Mouse (Mus musculus): ENCODE data around the gene Tlr9. TPM values are rescaled to one million over a fixed set of nuclear protein-coding genes. Genes with fewer than 3 reads are reported as not detected.

Gene Tlr9
- polyA plus RNA-seq, 1 experiment: 3.8 TPM

GRCm38 (mm10) chr9:106266936-106267657, 44.7 kb downstream of the Tlr9 start:
- Histone ChIP-seq H3K4me3 (ENCODE audit: low read depth, low read length) (no peak overlapping the region), H3K27me3 (ENCODE audit: control insufficient read depth, insufficient read depth, low read length) (no peaks in the 10 kb centered on the region), H3K4me1 (ENCODE audit: control insufficient read depth, insufficient read depth, insufficient read length, low read length) (peaks cover 49% of the 10 kb centered on the region; the same call in 1 of the 2 replicates), H3K27ac (ENCODE audit: insufficient read depth, low read depth, low read length) (no peak overlapping the region; the same call in 1 of the 2 replicates), H3K36me3 (ENCODE audit: control insufficient read depth, insufficient read depth, low read length) (no peaks in the 10 kb centered on the region)
- 39% methylated on average over 2 of the region's 2 CpGs for WGBS
- TF ChIP-seq CTCF (IDR thresholded peaks at IDR 0.05; ENCODE audit: extremely low read depth, insufficient read length, insufficient replicate concordance, low read depth, low read length) (no peak), POLR2A (IDR thresholded peaks at IDR 0.05; ENCODE audit: low read depth, low read length) (no peak)

GRCm38 (mm10) chr9:106268421-106268820, 46.0 kb downstream of the Tlr9 start:
- H3K36me3 ChIP-seq (ENCODE audit: control insufficient read depth, insufficient read depth, low read length): no peaks in the 10 kb centered on the region
- H3K27me3 ChIP-seq (ENCODE audit: control insufficient read depth, insufficient read depth, low read length): no peaks in the 10 kb centered on the region
- TF ChIP-seq POLR2A (IDR thresholded peaks at IDR 0.05; ENCODE audit: low read depth, low read length): no peak
- TF ChIP-seq CTCF (IDR thresholded peaks at IDR 0.05; ENCODE audit: extremely low read depth, insufficient read length, insufficient replicate concordance, low read depth, low read length): no peak
- H3K27ac ChIP-seq (ENCODE audit: insufficient read depth, low read depth, low read length): no peak overlapping the region
- WGBS: 53% methylated on average over 4 of the region's 4 CpGs
- peaks cover 49% of the 10 kb centered on the region; the same call in 1 of the 2 replicates for H3K4me1 ChIP-seq (ENCODE audit: control insufficient read depth, insufficient read depth, insufficient read length, low read length)
- H3K4me3 ChIP-seq (ENCODE audit: low read depth, low read length): no peak overlapping the region

- no peak for TF ChIP-seq CTCF (IDR thresholded peaks at IDR 0.05; ENCODE audit: extremely low read depth, insufficient read length, insufficient replicate concordance, low read depth, low read length)
- TF ChIP-seq POLR2A (IDR thresholded peaks at IDR 0.05; ENCODE audit: low read depth, low read length): no peak
- Histone ChIP-seq H3K4me3 (ENCODE audit: low read depth, low read length) (no peak overlapping the region), H3K36me3 (ENCODE audit: control insufficient read depth, insufficient read depth, low read length) (no peaks in the 10 kb centered on the region), H3K27me3 (ENCODE audit: control insufficient read depth, insufficient read depth, low read length) (no peaks in the 10 kb centered on the region), H3K4me1 (ENCODE audit: control insufficient read depth, insufficient read depth, insufficient read length, low read length) (peaks cover 46% of the 10 kb centered on the region; the same call in 1 of the 2 replicates), H3K27ac (ENCODE audit: insufficient read depth, low read depth, low read length) (no peak overlapping the region)
- WGBS: 58% methylated on average over 9 of the region's 9 CpGs
Observed at GRCm38 (mm10) chr9:106269076-106269788, 46.8 kb downstream of the Tlr9 start.

GRCm38 (mm10) chr9:106269879-106270278, 47.5 kb downstream of the Tlr9 start:
- Histone ChIP-seq H3K4me3 (ENCODE audit: low read depth, low read length) (no peak overlapping the region), H3K27me3 (ENCODE audit: control insufficient read depth, insufficient read depth, low read length) (no peaks in the 10 kb centered on the region), H3K27ac (ENCODE audit: insufficient read depth, low read depth, low read length) (no peak overlapping the region), H3K4me1 (ENCODE audit: control insufficient read depth, insufficient read depth, insufficient read length, low read length) (peaks cover 48% of the 10 kb centered on the region), H3K36me3 (ENCODE audit: control insufficient read depth, insufficient read depth, low read length) (no peaks in the 10 kb centered on the region)
- TF ChIP-seq POLR2A (IDR thresholded peaks at IDR 0.05; ENCODE audit: low read depth, low read length) (no peak), CTCF (IDR thresholded peaks at IDR 0.05; ENCODE audit: extremely low read depth, insufficient read length, insufficient replicate concordance, low read depth, low read length) (no peak)
- 8% methylated on average over 2 of the region's 2 CpGs for WGBS

GRCm38 (mm10) chr9:106270656-106271055, 48.3 kb downstream of the Tlr9 start:
- Histone ChIP-seq H3K27me3 (ENCODE audit: control insufficient read depth, insufficient read depth, low read length) (no peaks in the 10 kb centered on the region), H3K4me1 (ENCODE audit: control insufficient read depth, insufficient read depth, insufficient read length, low read length) (peaks cover 48% of the 10 kb centered on the region), H3K4me3 (ENCODE audit: low read depth, low read length) (no peak overlapping the region), H3K27ac (ENCODE audit: insufficient read depth, low read depth, low read length) (no peak overlapping the region), H3K36me3 (ENCODE audit: control insufficient read depth, insufficient read depth, low read length) (no peaks in the 10 kb centered on the region)
- 78% methylated on average over 4 of the region's 4 CpGs for WGBS
- TF ChIP-seq CTCF (IDR thresholded peaks at IDR 0.05; ENCODE audit: extremely low read depth, insufficient read length, insufficient replicate concordance, low read depth, low read length) (no peak), POLR2A (IDR thresholded peaks at IDR 0.05; ENCODE audit: low read depth, low read length) (no peak)

GRCm38 (mm10) chr9:106272288-106272687, 49.9 kb downstream of the Tlr9 start:
- WGBS: 71% methylated on average over 1 of the region's 1 CpGs
- Histone ChIP-seq H3K4me1 (ENCODE audit: control insufficient read depth, insufficient read depth, insufficient read length, low read length) (peaks cover 38% of the 10 kb centered on the region), H3K4me3 (ENCODE audit: low read depth, low read length) (no peak overlapping the region), H3K27me3 (ENCODE audit: control insufficient read depth, insufficient read depth, low read length) (no peaks in the 10 kb centered on the region), H3K27ac (ENCODE audit: insufficient read depth, low read depth, low read length) (no peak overlapping the region), H3K36me3 (ENCODE audit: control insufficient read depth, insufficient read depth, low read length) (no peaks in the 10 kb centered on the region)
- TF ChIP-seq POLR2A (IDR thresholded peaks at IDR 0.05; ENCODE audit: low read depth, low read length): no peak
- no peak for TF ChIP-seq CTCF (IDR thresholded peaks at IDR 0.05; ENCODE audit: extremely low read depth, insufficient read length, insufficient replicate concordance, low read depth, low read length)

- Histone ChIP-seq H3K4me1 (ENCODE audit: control insufficient read depth, insufficient read depth, insufficient read length, low read length) (peaks cover 33% of the 10 kb centered on the region), H3K36me3 (ENCODE audit: control insufficient read depth, insufficient read depth, low read length) (no peaks in the 10 kb centered on the region), H3K27ac (ENCODE audit: insufficient read depth, low read depth, low read length) (no peak overlapping the region), H3K27me3 (ENCODE audit: control insufficient read depth, insufficient read depth, low read length) (no peaks in the 10 kb centered on the region), H3K4me3 (ENCODE audit: low read depth, low read length) (no peak overlapping the region)
- TF ChIP-seq POLR2A (IDR thresholded peaks at IDR 0.05; ENCODE audit: low read depth, low read length): no peak
- no peak for TF ChIP-seq CTCF (IDR thresholded peaks at IDR 0.05; ENCODE audit: extremely low read depth, insufficient read length, insufficient replicate concordance, low read depth, low read length)
- 92% methylated on average over 12 of the region's 12 CpGs for WGBS
Observed at GRCm38 (mm10) chr9:106273276-106273675, 50.9 kb downstream of the Tlr9 start.

Data from small intestine, adult 2 months (tissue).